Mouse (Mus musculus) small intestine, adult 2 months (tissue): ENCODE results near the gene Tfip11.

ENCODE experiments used
- CTCF ChIP-seq: fragments of 200-500 bp; IDR thresholded peaks from 2 replicates; pipeline ENCODE4 v1.5.1; 2012; ENCODE audit warnings: low read depth, mild to moderate bottlenecking, control low read depth, inconsistent platforms, low read length, moderate library complexity, mixed read lengths; ENCODE audit not compliant: insufficient replicate concordance, insufficient read length; ENCODE audit errors: extremely low read depth
- POLR2A ChIP-seq: fragments of 200-500 bp; IDR thresholded peaks from 2 replicates; pipeline ENCODE4 v1.6.1; 2012; ENCODE audit warnings: low read depth, mild to moderate bottlenecking, control low read depth, inconsistent platforms, low read length, moderate library complexity

DNA sequence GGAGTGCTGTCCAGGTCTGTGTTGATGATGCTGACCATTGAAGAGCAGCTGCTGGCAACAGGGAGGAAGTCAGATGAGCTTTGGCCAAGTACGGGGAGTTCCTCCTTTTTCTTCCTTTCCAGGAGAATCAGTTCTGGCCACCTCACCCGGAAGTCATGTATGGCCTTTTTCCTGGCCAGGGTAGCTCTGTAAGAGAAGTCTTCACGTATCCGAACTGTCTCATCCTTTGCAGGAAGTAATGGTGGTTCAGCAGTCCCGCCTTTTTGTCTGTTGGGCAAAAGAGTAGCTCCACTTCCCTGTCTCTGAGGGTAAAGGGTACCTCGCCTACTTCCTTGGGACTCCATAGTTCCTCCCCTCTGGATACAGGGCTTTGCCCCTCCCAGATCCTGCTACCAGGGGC lies 29.3 kb downstream of the Tfip11 start:
- TF ChIP-seq CTCF (no peak), POLR2A (no peak)
